Mouse (Mus musculus) limb, embryonic 15.5 days (tissue): ENCODE measurements around the gene Ifi207. TPM values are rescaled to one million over a fixed set of nuclear protein-coding genes. Genes with fewer than 3 reads are reported as not detected.

Source experiments
- polyA plus RNA-seq: library from polyadenylated mRNA; unstranded; fragments of >200 nt; fragmentation: Nextera tagmentation; extraction: Ambion mirVana; gene quantifications from 2 replicates; pipeline ENCODE4 v1.2.1, GENCODE M21; 2015

The Ifi207 gene
- polyA plus RNA-seq, 1 experiment from 2014 or later = 1.2 TPM

Other genes with a start within 250 kb of the Ifi207 start
- gene Ifi214, start 205.8 kb downstream of the Ifi207 start, polyA plus RNA-seq = not detected in 2 replicates
- gene Ifi213, start 142.5 kb downstream of the Ifi207 start, polyA plus RNA-seq = 0.08 and 0.32 TPM in 2 replicates
- 0.35 and 0.51 TPM in 2 replicates for gene Ifi209, start 110.8 kb downstream of the Ifi207 start, polyA plus RNA-seq
- gene Ifi208, start 68.1 kb downstream of the Ifi207 start, polyA plus RNA-seq = 0.08 TPM in 1 of 2 replicates, not detected in the other
- 2.9 and 3.1 TPM in 2 replicates for gene Ifi204, start 25.2 kb upstream of the Ifi207 start, polyA plus RNA-seq
- gene Ifi211, start 171.3 kb upstream of the Ifi207 start, polyA plus RNA-seq = 1.4 and 2.0 TPM in 2 replicates
- 2.4 and 3.1 TPM in 2 replicates for gene Mndal, start 200.7 kb upstream of the Ifi207 start, polyA plus RNA-seq
- gene Ifi203, start 200.9 kb upstream of the Ifi207 start, polyA plus RNA-seq = 0.82 and 1.2 TPM in 2 replicates
- 3.0 and 4.4 TPM in 2 replicates for gene Ifi202b, start 241.0 kb upstream of the Ifi207 start, polyA plus RNA-seq